Mouse (Mus musculus): Measurements from ENCODE around the gene Abcf3. TPM values are rescaled to one million over a fixed set of nuclear protein-coding genes. Genes with fewer than 3 reads are reported as not detected.
A peak's percentile ranks its signal among the peaks of the same experiment; 100 is the strongest.

Gene Abcf3
- polyA plus RNA-seq, 1 experiment from 2014 or later = 81.2 TPM

DNA sequence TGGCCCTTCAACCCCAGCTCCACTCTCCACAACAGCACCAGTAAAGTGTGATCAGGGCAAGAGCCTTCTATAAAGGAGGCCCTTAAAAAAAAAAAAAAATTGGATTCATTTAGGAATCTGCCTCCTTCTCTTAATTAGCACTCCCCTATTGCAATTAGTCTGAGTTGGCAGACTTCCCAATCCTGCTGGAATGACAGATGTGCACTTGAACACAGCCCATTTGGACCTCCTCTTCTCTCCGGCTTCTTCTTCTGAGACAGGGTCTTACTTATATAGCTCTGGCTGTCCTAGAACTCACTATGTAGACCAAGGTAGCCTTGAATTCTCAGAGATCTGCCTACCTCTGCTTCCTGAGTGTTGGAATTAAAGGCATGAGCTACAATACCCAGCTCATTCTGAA lies 19.0 kb upstream of the Abcf3 start:
- Histone ChIP-seq H3K9me3 (no peaks in the 10 kb centered on the region), H3K4me3 (no peak overlapping the region), H3K4me2 (replicated peaks) (no peak overlapping the region), H3K27ac (no peak overlapping the region), H3K27me3 (replicated peaks) (no peaks in the 10 kb centered on the region), H3K9ac (no peak overlapping the region), H3K36me3 (peaks cover 90% of the 10 kb centered on the region), H3K4me1 (no peaks in the 10 kb centered on the region)
- 86% methylated on average over 1 of the region's 1 CpGs for WGBS
- ATAC-seq (ENCODE audit: low FRiP score, low read depth) = no peak

DNA sequence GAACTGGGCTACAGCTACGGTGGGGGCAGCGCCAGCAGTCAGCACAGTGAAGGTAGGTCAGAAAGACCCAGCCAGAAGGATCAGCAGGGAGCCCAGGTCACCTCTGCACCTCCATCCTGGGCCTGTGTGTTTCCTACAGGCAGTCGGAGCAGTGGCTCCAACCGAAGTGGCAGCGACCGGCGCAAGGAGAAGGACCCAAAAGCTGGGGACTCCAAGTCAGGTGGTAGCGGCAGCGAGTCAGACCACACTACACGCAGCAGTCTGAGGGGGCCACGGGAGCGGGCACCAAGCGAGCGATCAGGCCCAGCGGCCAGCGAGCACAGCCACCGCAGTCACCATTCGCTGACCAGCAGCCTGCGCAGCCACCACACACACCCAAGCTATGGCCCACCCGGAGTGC lies 17.4 kb upstream of the Abcf3 start:
- H3K36me3 ChIP-seq = peaks cover 77% of the 10 kb centered on the region
- WGBS = 96% methylated on average over 20 of the region's 20 CpGs

DNA sequence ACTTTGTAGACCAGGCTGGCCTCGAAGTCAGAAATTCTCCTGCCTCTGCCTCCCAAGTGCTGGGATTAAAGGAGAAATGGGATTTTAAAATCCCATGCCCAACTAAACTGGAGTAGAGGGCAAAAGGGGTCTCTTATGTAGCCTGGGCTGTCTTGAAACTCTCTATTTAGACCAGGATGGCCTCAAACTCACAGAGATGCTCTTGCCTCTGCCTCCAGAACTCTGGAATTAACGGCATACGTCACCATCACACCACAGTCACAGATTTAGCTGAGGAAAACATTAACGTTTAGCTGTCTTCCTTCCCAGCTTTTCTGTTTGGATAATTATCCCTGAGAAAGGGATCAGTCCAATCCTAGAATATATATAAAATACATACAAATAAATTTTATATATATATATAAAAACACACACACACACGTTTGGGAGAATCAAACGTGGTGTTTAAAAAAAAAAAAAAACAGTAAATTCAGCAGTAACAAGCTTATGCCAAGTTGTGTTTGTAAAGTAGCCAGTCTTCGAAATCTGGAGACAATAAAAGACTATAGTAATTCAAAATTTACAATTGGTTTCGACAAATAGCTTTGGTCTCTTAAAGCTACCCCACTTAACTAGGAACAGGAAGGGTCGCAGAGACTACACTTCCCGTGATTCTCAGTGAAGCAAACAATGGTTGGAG lies 13.6 kb upstream of the Abcf3 start:
- Histone ChIP-seq H3K27ac (no peak overlapping the region), H3K4me1 (peaks cover 28% of the 10 kb centered on the region), H3K27me3 (replicated peaks) (no peaks in the 10 kb centered on the region), H3K9me3 (no peaks in the 10 kb centered on the region), H3K4me3 (peak overlapping the region; percentile 89; the same call in 1 of the 2 replicates), H3K36me3 (peaks cover 59% of the 10 kb centered on the region), H3K9ac (no peak overlapping the region), H3K4me2 (replicated peaks) (0 out of 2 replicates have a peak overlapping the region, but pooled peaks have one; percentile 66)
- WGBS = 51% methylated on average over 10 of the region's 10 CpGs
- ATAC-seq (ENCODE audit: low FRiP score, low read depth) = no peak

More for the DNA sequence above, 17.4 kb upstream of the Abcf3 start:
- Histone ChIP-seq H3K27ac (no peak overlapping the region), H3K4me2 (replicated peaks) (no peak overlapping the region), H3K27me3 (replicated peaks) (no peaks in the 10 kb centered on the region), H3K9me3 (no peaks in the 10 kb centered on the region), H3K4me1 (0 out of 2 replicates have a peak, but pooled peaks cover 2% of the 10 kb centered on the region), H3K4me3 (no peak overlapping the region), H3K9ac (no peak overlapping the region)
- ATAC-seq (ENCODE audit: low FRiP score, low read depth) = no peak

DNA sequence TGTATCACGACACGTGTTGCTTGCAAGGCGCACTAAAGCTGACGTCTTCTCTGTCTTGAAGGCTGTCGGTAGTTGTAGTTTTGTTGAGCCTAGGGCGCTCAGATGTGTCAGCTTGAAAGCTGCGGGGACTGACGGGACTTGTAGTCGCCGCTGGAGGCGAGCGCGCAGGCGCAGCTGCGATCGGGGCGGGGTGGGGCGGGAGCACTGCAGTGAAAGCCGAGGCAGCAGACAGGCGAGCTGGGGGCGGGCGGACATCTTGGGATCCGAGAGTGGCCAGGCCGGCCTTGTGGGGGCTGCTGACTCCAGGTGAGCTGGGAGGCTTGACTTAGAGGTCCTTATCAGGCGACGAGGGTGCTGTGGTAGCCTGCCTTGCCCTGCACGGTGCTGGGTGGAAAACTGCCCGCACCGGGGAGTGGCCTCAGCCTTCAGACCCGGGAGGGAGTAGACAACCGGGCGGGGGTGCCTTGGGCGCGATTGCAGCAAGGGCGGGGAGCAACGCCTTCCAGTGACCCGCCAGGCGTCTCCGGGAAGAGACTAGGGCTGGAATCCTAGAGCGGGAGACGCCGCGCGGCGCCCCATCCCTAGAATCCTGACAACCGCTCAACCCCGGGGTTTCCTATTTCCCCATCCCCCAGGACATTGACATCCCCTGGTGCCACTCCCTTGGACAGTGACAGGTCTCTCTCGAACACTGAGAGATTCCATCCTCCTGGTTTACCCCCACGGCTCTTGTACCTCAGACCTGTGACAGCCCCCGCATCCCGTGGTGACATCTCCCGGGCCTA lies 12.9 kb upstream of the Abcf3 start, which contains the start of gene Ap2m1:
Ap2m1 (plus strand) TSS at position 183 of the 785 bp plus-strand sequence.
- Histone ChIP-seq H3K9me3 (no peaks in the 10 kb centered on the region), H3K9ac (peak within 1 kb of the TSS; percentile 93), H3K4me1 (peaks cover 28% of the 10 kb centered on the region), H3K27ac (peak within 1 kb of the TSS; percentile 74), H3K4me2 (replicated peaks) (peak within 1 kb of the TSS; percentile 66), H3K27me3 (replicated peaks) (no peaks in the 10 kb centered on the region), H3K36me3 (peaks cover 59% of the 10 kb centered on the region), H3K4me3 (peak within 1 kb of the TSS; percentile 89)
- ATAC-seq (ENCODE audit: low FRiP score, low read depth) = peak; percentile 97
- under 1% methylated on average over 52 of the region's 52 CpGs for WGBS

DNA sequence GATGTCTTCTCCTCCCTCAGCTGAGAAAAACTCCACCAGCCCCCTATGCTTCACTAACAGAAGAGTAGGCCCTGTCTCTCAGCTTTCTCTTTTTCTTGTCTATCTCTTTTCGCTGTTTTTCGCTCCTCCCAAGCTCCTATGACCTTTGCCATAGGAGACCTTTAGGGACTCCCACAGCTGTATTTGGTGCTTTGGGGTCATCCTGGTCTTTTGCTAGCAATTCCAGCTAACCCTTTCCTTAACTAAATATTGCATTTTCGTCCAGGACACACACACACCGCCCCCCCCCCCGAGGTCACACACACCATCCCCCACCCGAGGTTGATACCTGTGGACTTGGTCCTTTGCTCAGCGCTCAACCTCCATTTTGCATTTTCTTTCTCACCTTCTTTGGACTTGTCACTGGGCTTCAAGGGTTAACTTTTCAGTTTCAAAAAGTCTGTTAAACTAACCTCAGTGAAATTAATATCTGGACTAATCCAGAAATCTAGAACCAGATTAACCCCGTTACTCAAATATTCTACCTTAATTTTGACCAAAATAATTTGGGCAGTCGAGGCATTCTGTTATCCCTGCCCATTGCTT lies 12.2 kb upstream of the Abcf3 start:
- peaks cover 59% of the 10 kb centered on the region for H3K36me3 ChIP-seq
- H3K4me2 ChIP-seq (replicated peaks) = peak overlapping the region; percentile 66
- no peak for ATAC-seq (ENCODE audit: low FRiP score, low read depth)
- H3K9me3 ChIP-seq = no peaks in the 10 kb centered on the region
- H3K4me3 ChIP-seq = peak overlapping the region; percentile 89
- no peak overlapping the region for H3K27ac ChIP-seq
- no peaks in the 10 kb centered on the region for H3K27me3 ChIP-seq (replicated peaks)
- 39% methylated on average over 9 of the region's 9 CpGs for WGBS
- peaks cover 28% of the 10 kb centered on the region for H3K4me1 ChIP-seq
- H3K9ac ChIP-seq = peak overlapping the region; percentile 93

DNA sequence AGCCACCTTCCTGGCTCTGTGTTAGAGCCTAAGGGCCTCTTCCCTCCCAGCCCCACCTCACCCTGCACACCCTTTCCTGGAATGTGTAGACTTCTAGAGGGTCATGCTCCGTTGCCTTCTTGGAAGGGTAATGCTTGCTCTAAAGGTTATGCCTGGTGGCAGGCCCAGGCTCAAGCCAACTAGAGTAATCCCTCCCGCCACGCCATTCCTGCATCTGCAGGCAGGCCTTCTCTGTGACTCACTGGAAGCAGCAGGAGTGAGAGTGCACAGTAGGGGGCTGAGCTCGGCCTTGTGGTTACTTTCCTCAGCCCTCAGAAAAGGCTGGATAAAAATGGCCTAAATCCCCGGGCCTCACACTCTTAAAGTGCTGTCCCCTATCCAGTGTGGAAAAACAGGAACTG lies 11.3 kb upstream of the Abcf3 start:
- Histone ChIP-seq H3K27me3 (replicated peaks) (no peaks in the 10 kb centered on the region), H3K9ac (peak overlapping the region; percentile 46), H3K4me2 (replicated peaks) (peak overlapping the region; percentile 66), H3K36me3 (peaks cover 59% of the 10 kb centered on the region), H3K27ac (no peak overlapping the region), H3K4me3 (peak overlapping the region; percentile 89), H3K4me1 (peaks cover 28% of the 10 kb centered on the region), H3K9me3 (no peaks in the 10 kb centered on the region)
- 38% methylated on average over 5 of the region's 5 CpGs for WGBS
- ATAC-seq (ENCODE audit: low FRiP score, low read depth) = no peak

DNA sequence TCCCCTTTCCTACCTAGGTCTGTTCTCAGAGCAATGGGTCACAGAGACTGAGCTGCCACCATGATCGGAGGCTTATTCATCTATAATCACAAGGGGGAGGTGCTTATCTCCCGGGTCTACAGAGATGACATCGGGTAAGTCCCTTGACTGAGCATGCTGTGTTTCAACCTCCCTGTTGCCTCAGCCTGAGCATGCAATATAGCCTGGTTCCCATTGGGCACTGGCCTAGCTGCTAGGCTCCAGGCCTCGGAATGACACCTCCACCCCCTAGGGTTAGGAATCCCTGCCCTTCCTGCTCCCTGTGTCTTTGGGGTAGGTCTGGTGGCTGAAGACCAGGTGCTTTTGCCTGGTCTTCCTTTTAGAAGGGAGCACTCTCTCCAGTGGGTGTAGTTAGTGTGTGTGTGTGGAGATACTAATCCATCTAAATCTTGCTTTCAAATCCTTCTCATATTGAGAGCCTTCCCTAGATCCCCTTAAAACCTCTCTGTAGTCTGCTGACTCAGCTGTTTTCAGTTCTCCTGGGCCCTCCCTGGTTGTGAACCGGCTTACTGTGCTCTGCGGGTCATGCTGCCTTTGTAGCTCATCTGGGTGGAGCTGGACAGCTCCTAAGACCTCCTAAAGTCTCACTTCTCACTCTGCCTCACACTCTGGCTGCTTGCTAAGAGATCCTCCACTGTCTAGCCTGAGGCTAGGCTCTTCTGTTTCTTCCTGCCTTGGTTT lies 10.6 kb upstream of the Abcf3 start:
- H3K9me3 ChIP-seq = no peaks in the 10 kb centered on the region
- peak overlapping the region; percentile 46; the same call in 1 of the 2 replicates for H3K9ac ChIP-seq
- peaks cover 28% of the 10 kb centered on the region for H3K4me1 ChIP-seq
- WGBS = 58% methylated on average over 6 of the region's 6 CpGs
- no peak overlapping the region for H3K4me3 ChIP-seq
- no peak overlapping the region for H3K27ac ChIP-seq
- no peak for ATAC-seq (ENCODE audit: low FRiP score, low read depth)
- H3K27me3 ChIP-seq (replicated peaks) = no peaks in the 10 kb centered on the region
- peaks cover 60% of the 10 kb centered on the region for H3K36me3 ChIP-seq
- peak overlapping the region; percentile 66 for H3K4me2 ChIP-seq (replicated peaks)

DNA sequence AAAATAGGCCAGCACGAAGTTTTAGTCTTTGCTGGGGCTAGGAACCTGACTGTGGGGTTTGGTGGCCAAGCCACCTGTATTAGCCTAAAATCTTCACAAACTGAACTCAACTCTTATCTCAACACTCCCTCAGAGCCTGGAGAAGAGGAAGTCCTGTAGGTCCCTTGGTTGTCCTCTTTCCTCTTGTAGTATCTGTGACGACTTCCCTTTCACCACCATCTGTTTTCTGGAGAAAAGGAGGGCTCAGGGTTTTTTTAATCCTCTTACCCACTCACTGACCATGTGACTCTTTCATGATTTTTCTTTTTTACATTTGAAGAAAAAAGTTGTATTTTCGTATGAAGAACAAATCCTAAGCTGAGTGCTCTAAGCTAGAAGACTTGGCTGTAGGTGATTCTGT lies 8.7 kb upstream of the Abcf3 start:
- Histone ChIP-seq H3K9ac (no peak overlapping the region), H3K4me3 (no peak overlapping the region), H3K4me2 (replicated peaks) (no peak overlapping the region), H3K36me3 (peaks cover 65% of the 10 kb centered on the region), H3K27ac (no peak overlapping the region), H3K9me3 (no peaks in the 10 kb centered on the region), H3K27me3 (replicated peaks) (no peaks in the 10 kb centered on the region), H3K4me1 (peaks cover 28% of the 10 kb centered on the region)
- no peak for ATAC-seq (ENCODE audit: low FRiP score, low read depth)
- WGBS = 78% methylated on average over 3 of the region's 3 CpGs

DNA sequence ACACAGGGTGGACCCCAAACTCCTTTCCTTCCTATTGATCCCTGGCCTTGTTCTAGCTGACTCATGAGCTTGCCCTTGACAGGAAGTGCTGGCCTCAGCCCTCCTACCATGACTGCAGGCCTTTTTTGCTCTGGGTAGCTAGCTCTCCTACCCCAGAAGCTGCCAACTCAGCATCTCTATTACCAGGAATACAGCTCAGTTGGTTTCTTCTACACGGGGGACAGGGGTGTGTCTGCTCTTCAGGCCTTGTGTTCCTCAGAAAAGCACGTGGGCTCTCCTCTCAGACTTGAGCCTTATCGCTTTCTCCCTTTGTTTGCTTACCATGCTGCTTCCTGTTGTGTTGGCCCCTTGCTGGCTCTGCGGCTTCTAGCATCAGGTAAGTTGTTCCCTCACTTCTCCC lies 7.9 kb upstream of the Abcf3 start:
- no peaks in the 10 kb centered on the region for H3K27me3 ChIP-seq (replicated peaks)
- H3K4me1 ChIP-seq = peaks cover 28% of the 10 kb centered on the region
- no peak overlapping the region for H3K4me3 ChIP-seq
- 91% methylated on average over 4 of the region's 4 CpGs for WGBS
- no peak overlapping the region for H3K27ac ChIP-seq
- no peak overlapping the region for H3K4me2 ChIP-seq (replicated peaks)
- peaks cover 72% of the 10 kb centered on the region for H3K36me3 ChIP-seq
- no peak overlapping the region for H3K9ac ChIP-seq
- H3K9me3 ChIP-seq = no peaks in the 10 kb centered on the region
- ATAC-seq (ENCODE audit: low FRiP score, low read depth) = no peak

DNA sequence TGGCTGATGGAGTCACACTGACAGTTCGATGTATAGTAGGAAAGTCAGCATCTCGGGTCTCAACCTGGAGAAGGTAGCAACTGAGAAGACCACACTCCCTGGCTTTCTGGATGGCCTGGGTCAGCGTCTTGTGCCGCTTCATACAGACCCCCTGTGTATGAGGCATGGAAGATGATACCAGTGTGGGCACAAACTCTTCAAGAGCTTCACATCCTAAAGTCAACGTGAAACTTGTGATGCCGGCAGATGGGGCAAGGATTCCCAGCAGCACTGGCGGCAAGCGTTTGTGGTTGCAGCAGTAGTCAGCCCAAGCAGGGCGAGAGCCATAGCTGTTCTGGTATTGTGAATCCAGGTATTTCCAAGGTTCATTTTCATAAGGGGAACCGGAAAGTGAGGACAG lies 2.7 kb upstream of the Abcf3 start:
- H3K4me1 ChIP-seq = peaks cover 17% of the 10 kb centered on the region
- H3K9me3 ChIP-seq = no peaks in the 10 kb centered on the region
- no peak overlapping the region for H3K4me3 ChIP-seq
- peaks cover 56% of the 10 kb centered on the region for H3K36me3 ChIP-seq
- no peak overlapping the region for H3K4me2 ChIP-seq (replicated peaks)
- no peaks in the 10 kb centered on the region for H3K27me3 ChIP-seq (replicated peaks)
- no peak overlapping the region for H3K27ac ChIP-seq
- no peak for ATAC-seq (ENCODE audit: low FRiP score, low read depth)
- H3K9ac ChIP-seq = no peak overlapping the region
- WGBS = 94% methylated on average over 10 of the region's 10 CpGs

DNA sequence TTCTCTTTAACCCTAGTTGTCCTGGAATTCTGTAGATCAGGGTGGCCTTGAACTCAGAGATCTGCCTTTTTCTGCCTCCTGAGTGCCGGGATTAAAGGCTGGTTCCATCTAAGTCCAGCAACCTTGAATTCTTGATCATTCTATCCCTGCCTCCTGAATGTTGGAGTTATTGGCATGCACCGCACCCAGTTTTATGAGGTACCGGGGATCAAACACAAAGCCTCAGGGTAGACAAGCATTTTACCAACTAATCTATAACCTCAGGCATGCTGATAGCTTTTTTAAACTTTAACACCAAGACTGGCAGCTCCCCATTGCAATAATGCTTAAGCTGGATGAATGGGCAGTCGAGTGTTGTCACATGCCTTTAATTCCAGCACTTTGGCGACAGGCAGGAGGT lies 954 bp upstream of the Abcf3 start:
- Histone ChIP-seq H3K9me3 (no peaks in the 10 kb centered on the region), H3K4me2 (replicated peaks) (peak overlapping the region; percentile 92), H3K9ac (0 out of 2 replicates have a peak overlapping the region, but pooled peaks have one; percentile 3), H3K27me3 (replicated peaks) (no peaks in the 10 kb centered on the region), H3K36me3 (peaks cover 55% of the 10 kb centered on the region), H3K4me1 (peaks cover 17% of the 10 kb centered on the region), H3K27ac (no peak overlapping the region), H3K4me3 (peak overlapping the region; percentile 74; the same call in 1 of the 2 replicates)
- ATAC-seq (ENCODE audit: low FRiP score, low read depth) = no peak
- 61% methylated on average over 5 of the region's 5 CpGs for WGBS

DNA sequence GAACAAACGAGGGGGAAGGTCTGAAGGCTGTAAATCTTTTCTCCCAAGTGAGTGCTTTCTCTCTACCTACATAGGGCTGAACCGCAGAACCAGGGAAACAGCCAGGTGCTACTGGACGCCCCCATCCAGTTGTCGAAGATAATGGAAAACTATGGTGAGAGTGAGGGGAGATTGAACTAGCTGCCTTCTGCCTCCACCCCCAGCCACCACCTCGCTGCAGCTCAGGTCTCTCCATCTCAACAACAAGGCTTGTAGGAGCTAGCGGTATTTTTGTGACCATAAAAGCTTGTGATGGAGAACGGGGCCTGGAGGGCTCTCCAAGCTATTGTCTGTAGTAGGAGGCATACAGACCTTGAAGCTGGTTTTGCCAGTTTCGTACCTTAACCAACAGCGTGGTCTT lies 784 bp downstream of the Abcf3 start:
- WGBS = 48% methylated on average over 9 of the region's 9 CpGs
- peak overlapping the region; percentile 82 for H3K9ac ChIP-seq
- H3K4me1 ChIP-seq = peaks cover 17% of the 10 kb centered on the region
- H3K4me2 ChIP-seq (replicated peaks) = peak overlapping the region; percentile 92
- H3K27me3 ChIP-seq (replicated peaks) = no peaks in the 10 kb centered on the region
- H3K36me3 ChIP-seq = peaks cover 57% of the 10 kb centered on the region
- peak overlapping the region; percentile 74 for H3K4me3 ChIP-seq
- no peaks in the 10 kb centered on the region for H3K9me3 ChIP-seq
- ATAC-seq (ENCODE audit: low FRiP score, low read depth) = no peak
- no peak overlapping the region for H3K27ac ChIP-seq
